ENCODE assay signal across 17 mouse cellular contexts in the genomic region with DNA sequence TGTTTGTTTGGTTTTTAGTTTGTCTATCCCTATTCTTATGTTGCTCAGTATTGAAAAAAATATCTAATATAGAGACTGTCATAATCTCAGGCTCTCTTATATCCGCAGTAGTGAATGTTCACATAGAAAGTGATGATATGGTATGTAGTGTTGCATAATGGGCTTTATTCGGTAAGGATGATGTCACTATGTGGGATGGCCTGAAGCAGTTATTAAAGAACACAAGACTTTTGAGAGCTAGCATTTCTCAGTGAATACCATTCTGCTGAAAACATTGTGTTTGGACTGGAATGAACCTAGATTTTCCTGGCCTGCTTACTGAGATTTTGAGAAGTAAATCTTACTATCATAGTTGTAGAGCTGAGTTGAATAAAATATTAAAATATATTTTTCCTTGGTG. TPM values are rescaled to one million over a fixed set of nuclear protein-coding genes. Genes with fewer than 3 reads are reported as not detected.
DNase-seq lines count a peak whose midpoint lies in the region; ATAC-seq and TF ChIP-seq lines count a peak whose summit lies in the region.
"Had no signal": no experiment of that assay in that cellular context is flagged by ENCODE, and none has a peak within 500 bp of the region (broad histone marks: within the 10 kb centered on the region; RNA-seq: fewer than 3 reads in every experiment).

No protein-coding gene starts in this region.

- no peak overlapping the region for H3K4me3 ChIP-seq in gastrocnemius, adult 2 months
- no peak overlapping the region for H3K4me3 ChIP-seq in layer of hippocampus, adult 2 months
- H3K4me3 ChIP-seq: embryonic facial prominence, embryonic 10.5 days; heart, embryonic 12.5 days; hindbrain, embryonic 10.5 days; intestine, embryonic 15.5 days had no signal

- TF ChIP-seq CTCF in gastrocnemius, adult 2 months (IDR thresholded peaks at IDR 0.05) = no peak
- no peak for TF ChIP-seq CTCF in layer of hippocampus, adult 2 months (conservative IDR thresholded peaks at IDR 0.05)

- H3K27ac ChIP-seq in gastrocnemius, adult 2 months = peak overlapping the region; percentile 77
- 0 out of 2 replicates have a peak overlapping the region, but pooled peaks have one; percentile 14 for H3K27ac ChIP-seq in layer of hippocampus, adult 2 months
- H3K27ac ChIP-seq: embryonic facial prominence, embryonic 10.5 days; hindbrain, embryonic 10.5 days; hindbrain, embryonic 14.5 days; intestine, embryonic 15.5 days had no signal

- no peak for DNase-seq in gastrocnemius, adult 2 months
- DNase-seq in gastrocnemius, postnatal 10 days = no peak
- no peak for DNase-seq in layer of hippocampus, adult 2 months (ENCODE audit: low spot score in 2 of 2)
- no peak for DNase-seq in layer of hippocampus, adult 8-10 months (ENCODE audit: low spot score in 2 of 2)
- peak; percentile 54 for DNase-seq in adipocyte (ENCODE audit: low spot score)
- no peak for DNase-seq in testis, postnatal 10 days (ENCODE audit: low spot score)
- DNase-seq: adrenal gland, postnatal 14 days; cerebellum, adult 11-12 months; cerebellum, postnatal 10 days; heart, adult 18-20 months had no signal

- no peak for ATAC-seq in megakaryocyte, adult 5-6 weeks (ENCODE audit: poor library complexity, severe bottlenecking)
- ATAC-seq: forebrain, embryonic 14.5 days; intestine, embryonic 15.5 days had no signal

- intact Hi-C loops in gastrocnemius, adult 2 months (cut with DNase I) = no loop called here

RNA-seq across cellular contexts. Expression of gene Lrch3, which starts 23.5 kb away (rescaled TPM):
- 10 to 100 TPM; 14.1 to 16.0 TPM for total RNA-seq in gastrocnemius, adult 2 months (2021)
- total RNA-seq in gastrocnemius, postnatal 10 days (2021) = 10 to 100 TPM; 21.3 to 26.4 TPM
- total RNA-seq in layer of hippocampus, adult 2 months (2021) = 10 to 100 TPM; 41.0 to 48.2 TPM
- total RNA-seq in layer of hippocampus, adult 8-10 months (2022) = 10 to 100 TPM; 35.9 to 54.4 (median 46.4) TPM
- total RNA-seq in megakaryocyte, adult 5-6 weeks (2015) = 24.5 and 34.7 TPM in 2 replicates
- 23.9 and 35.6 TPM in 2 replicates for total RNA-seq in megakaryocyte, adult 5-6 weeks (2017)

RNA-seq across cellular contexts. Expression of gene Rubcn, which starts 59.8 kb away (rescaled TPM):
- 10 to 100 TPM; 24.0 to 28.5 TPM for total RNA-seq in gastrocnemius, adult 2 months (2021)
- 10 to 100 TPM; 33.5 to 38.6 TPM for total RNA-seq in gastrocnemius, postnatal 10 days (2021)
- 10 to 100 TPM; 59.2 to 59.3 TPM for total RNA-seq in layer of hippocampus, adult 2 months (2021)
- 10 to 100 TPM; 55.2 to 74.8 (median 63.8) TPM for total RNA-seq in layer of hippocampus, adult 8-10 months (2022)
- 12.4 and 18.8 TPM in 2 replicates for total RNA-seq in megakaryocyte, adult 5-6 weeks (2015)
- total RNA-seq in megakaryocyte, adult 5-6 weeks (2017) = 22.8 and 22.9 TPM in 2 replicates
